Mouse (Mus musculus) limb, embryonic 11.5 days (tissue): ENCODE measurements around the gene Ppp1ca. TPM values are rescaled to one million over a fixed set of nuclear protein-coding genes. Genes with fewer than 3 reads are reported as not detected.

Experiments
- ATAC-seq: fragments of 200-750 bp; cut with Nextera tagmentation; 2 replicates; pipeline ENCODE4 v1.8.0; 2017; ENCODE audit warnings: low read depth; ENCODE audit not compliant: insufficient number of reproducible peaks, low FRiP score, low TSS enrichment
- DNase-seq: peaks from one replicate; pipeline ENCODE4 v3.0.0-alpha.2; 2015; ENCODE audit warnings: low spot score
- H3K27ac ChIP-seq: fragments of 300-500 bp; sonication (generic); replicated peaks from 2 replicates; pipeline ENCODE4 v1.5.1; 2014; ENCODE audit warnings: low read depth, mild to moderate bottlenecking, low read length
- H3K27me3 ChIP-seq: fragments of 300-500 bp; sonication (generic); 2 replicates; pipeline ENCODE4 v1.6.1; 2014; ENCODE audit warnings: mild to moderate bottlenecking, low read length, mixed read lengths; ENCODE audit not compliant: control insufficient read depth, insufficient read depth
- H3K36me3 ChIP-seq: fragments of 300-500 bp; sonication (generic); 2 replicates; pipeline ENCODE4 v1.6.1; 2014; ENCODE audit warnings: mild to moderate bottlenecking, low read length, moderate library complexity, mixed read lengths; ENCODE audit not compliant: control insufficient read depth, insufficient read depth
- H3K4me1 ChIP-seq: fragments of 300-500 bp; sonication (generic); 2 replicates; pipeline ENCODE4 v1.6.1; 2014; ENCODE audit warnings: low read length, mixed read lengths; ENCODE audit not compliant: control insufficient read depth, insufficient read depth
- H3K4me2 ChIP-seq: fragments of 300-500 bp; sonication (generic); 2 replicates; pipeline ENCODE4 v1.6.1; 2014; ENCODE audit warnings: low read depth, mild to moderate bottlenecking, moderate library complexity; ENCODE audit not compliant: severe bottlenecking
- H3K4me3 ChIP-seq: fragments of 300-500 bp; sonication (generic); 2 replicates; pipeline ENCODE4 v1.5.1; 2014; ENCODE audit warnings: low read depth, low read length
- H3K9ac ChIP-seq: fragments of 300-500 bp; sonication (generic); 2 replicates; pipeline ENCODE4 v1.6.1; 2014; ENCODE audit warnings: mild to moderate bottlenecking, low read length
- H3K9me3 ChIP-seq: fragments of 300-500 bp; sonication (generic); 2 replicates; pipeline ENCODE4 v1.6.1; 2016; ENCODE audit warnings: low read length; ENCODE audit not compliant: control insufficient read depth
- WGBS: fragments of 180-500 bp; shearing (Covaris S2); extraction: QIAGEN DNeasy Blood & Tissue Kit; methylation state at CpG from one replicate; pipeline ENCODE4 v1.1.7; 2014; 5-methylcytosine and 5-hydroxymethylcytosine counted together
- polyA plus RNA-seq: library from polyadenylated mRNA; unstranded; fragments of >200 nt; fragmentation: Nextera tagmentation; extraction: Ambion mirVana; gene quantifications from 2 replicates; pipeline ENCODE4 v1.2.1, GENCODE M21; 2014

The Ppp1ca gene
- polyA plus RNA-seq, 1 experiment from 2014 or later = 995 TPM

GRCm38 (mm10) chr19:4162646-4163542 is 29.0 kb upstream of the Ppp1ca start, which contains the start of gene Rps6kb2:
Gene Rps6kb2 (minus strand): TSS chr19:4163354.
- ATAC-seq (peak; percentile 75), DNase-seq (peak; percentile 97)
- H3K4me3 ChIP-seq = peak within 1 kb of the TSS; percentile 76
- H3K9me3 ChIP-seq = no peaks in the 10 kb centered on the region
- no peaks in the 10 kb centered on the region for H3K27me3 ChIP-seq
- peak within 1 kb of the TSS; percentile 89 for H3K4me2 ChIP-seq
- H3K9ac ChIP-seq = peak within 1 kb of the TSS; percentile 55
- H3K27ac ChIP-seq = no peak within 1 kb of the TSS
- peaks cover 8% of the 10 kb centered on the region; the same call in 1 of the 2 replicates for H3K36me3 ChIP-seq
- H3K4me1 ChIP-seq = peaks cover 4% of the 10 kb centered on the region
- whole genome bisulfite sequencing = 7% methylated on average over 42 of the region's 42 CpGs

GRCm38 (mm10) chr19:4163543-4163887 is 28.4 kb upstream of the Ppp1ca start:
- Histone ChIP-seq H3K27me3 (no peaks in the 10 kb centered on the region), H3K27ac (no peak overlapping the region), H3K36me3 (peaks cover 6% of the 10 kb centered on the region; the same call in 1 of the 2 replicates), H3K9ac (peak overlapping the region; percentile 55), H3K9me3 (no peaks in the 10 kb centered on the region), H3K4me3 (peak overlapping the region; percentile 76), H3K4me2 (peak overlapping the region; percentile 89), H3K4me1 (peaks cover 4% of the 10 kb centered on the region)
- DNase-seq (no peak), ATAC-seq (no peak)
- WGBS = 35% methylated on average over 4 of the region's 4 CpGs

GRCm38 (mm10) chr19:4164100-4164499 is 27.8 kb upstream of the Ppp1ca start:
- Histone ChIP-seq H3K9me3 (no peaks in the 10 kb centered on the region), H3K9ac (no peak overlapping the region), H3K4me3 (no peak overlapping the region), H3K4me2 (no peak overlapping the region), H3K27ac (no peak overlapping the region), H3K27me3 (no peaks in the 10 kb centered on the region), H3K36me3 (peaks cover 6% of the 10 kb centered on the region; the same call in 1 of the 2 replicates), H3K4me1 (peaks cover 4% of the 10 kb centered on the region)
- no peak for ATAC-seq
- no peak for DNase-seq
- WGBS = 77% methylated on average over 3 of the region's 3 CpGs

- H3K27me3 ChIP-seq = no peaks in the 10 kb centered on the region
- DNase-seq = no peak
- WGBS = 72% methylated on average over 2 of the region's 2 CpGs
- H3K36me3 ChIP-seq = peaks cover 4% of the 10 kb centered on the region; the same call in 1 of the 2 replicates
- no peak overlapping the region for H3K27ac ChIP-seq
- no peak overlapping the region for H3K9ac ChIP-seq
- no peak for ATAC-seq
- H3K4me1 ChIP-seq = peaks cover 4% of the 10 kb centered on the region
- no peak overlapping the region for H3K4me3 ChIP-seq
- no peaks in the 10 kb centered on the region for H3K9me3 ChIP-seq
- no peak overlapping the region for H3K4me2 ChIP-seq
These were observed 27.1 kb upstream of the Ppp1ca start for GRCm38 (mm10) chr19:4164721-4165120.

GRCm38 (mm10) chr19:4166678-4167476 is 25.0 kb upstream of the Ppp1ca start:
- no peaks in the 10 kb centered on the region for H3K27me3 ChIP-seq

GRCm38 (mm10) chr19:4169378-4169784 is 22.5 kb upstream of the Ppp1ca start:
- DNase-seq = peak; percentile 100
- under 1% methylated on average over 43 of the region's 43 CpGs for WGBS
- Histone ChIP-seq H3K36me3 (no peaks in the 10 kb centered on the region; the same call in 1 of the 2 replicates), H3K4me2 (peak overlapping the region; percentile 88), H3K27me3 (no peaks in the 10 kb centered on the region), H3K4me3 (peak overlapping the region; percentile 41), H3K4me1 (peaks cover 5% of the 10 kb centered on the region), H3K9ac (peak overlapping the region; percentile 83), H3K9me3 (no peaks in the 10 kb centered on the region), H3K27ac (peak overlapping the region; percentile 69)
- ATAC-seq = peak; percentile 92

More at GRCm38 (mm10) chr19:4166678-4167476, 25.0 kb upstream of the Ppp1ca start:
- no peaks in the 10 kb centered on the region for H3K9me3 ChIP-seq
- H3K9ac ChIP-seq = no peak overlapping the region
- ATAC-seq (no peak), DNase-seq (no peak)
- H3K36me3 ChIP-seq = no peaks in the 10 kb centered on the region; the same call in 1 of the 2 replicates
- H3K27ac ChIP-seq = no peak overlapping the region
- H3K4me1 ChIP-seq = peaks cover 9% of the 10 kb centered on the region
- WGBS = 79% methylated on average over 9 of the region's 9 CpGs
- H3K4me3 ChIP-seq = no peak overlapping the region
- no peak overlapping the region for H3K4me2 ChIP-seq

- Histone ChIP-seq H3K27me3 (no peaks in the 10 kb centered on the region), H3K9ac (peak overlapping the region; percentile 83), H3K4me1 (peaks cover 5% of the 10 kb centered on the region), H3K4me2 (peak overlapping the region; percentile 88), H3K9me3 (no peaks in the 10 kb centered on the region), H3K36me3 (no peaks in the 10 kb centered on the region; the same call in 1 of the 2 replicates), H3K4me3 (peak overlapping the region; percentile 41), H3K27ac (peak overlapping the region; percentile 69)
- ATAC-seq (peak; percentile 46), DNase-seq (no peak)
- WGBS = 10% methylated on average over 27 of the region's 27 CpGs
These were observed 22.1 kb upstream of the Ppp1ca start for GRCm38 (mm10) chr19:4169810-4170209.

- H3K27ac ChIP-seq = no peak overlapping the region
- H3K4me1 ChIP-seq = peaks cover 14% of the 10 kb centered on the region
- no peaks in the 10 kb centered on the region for H3K27me3 ChIP-seq
- no peak for DNase-seq
- H3K36me3 ChIP-seq = no peaks in the 10 kb centered on the region; the same call in 1 of the 2 replicates
- no peak for ATAC-seq
- no peaks in the 10 kb centered on the region for H3K9me3 ChIP-seq
- no peak overlapping the region for H3K4me3 ChIP-seq
- H3K4me2 ChIP-seq = no peak overlapping the region
- 90% methylated on average over 10 of the region's 10 CpGs for WGBS
- peak overlapping the region; percentile 83; the same call in 1 of the 2 replicates for H3K9ac ChIP-seq
These were observed 21.0 kb upstream of the Ppp1ca start for GRCm38 (mm10) chr19:4170723-4171392.
